In genomic region chr2:120051405-120051804, GRCm38 (mm10) we compare ENCODE assay signal across 22 mouse cellular contexts. TPM values are rescaled to one million over a fixed set of nuclear protein-coding genes. Genes with fewer than 3 reads are reported as not detected.
A peak's percentile ranks its signal among the peaks of the same experiment; 100 is the strongest.
DNase-seq lines count a peak whose midpoint lies in the region; ATAC-seq and TF ChIP-seq lines count a peak whose summit lies in the region.
"Had no signal": no experiment of that assay in that cellular context is flagged by ENCODE, and none has a peak within 500 bp of the region (broad histone marks: within the 10 kb centered on the region; RNA-seq: fewer than 3 reads in every experiment).

No protein-coding gene starts in this region.

- ATAC-seq in embryonic facial prominence, embryonic 14.5 days (ENCODE audit: low read depth), result no peak
- no peak for ATAC-seq in heart, embryonic 13.5 days (ENCODE audit: extremely low read depth, insufficient number of reproducible peaks, low FRiP score, low TSS enrichment)
- ATAC-seq: activated CD4-positive, CD25-positive, alpha-beta regulatory T cell, adult 4 months; CD4-positive, CD25-positive, alpha-beta regulatory T cell, adult 4 months; forebrain, embryonic 13.5 days; forebrain, embryonic 15.5 days; forebrain, postnatal 0 days; Patski had no signal

- no peaks in the 10 kb centered on the region for H3K4me1 ChIP-seq in embryonic facial prominence, embryonic 14.5 days (ENCODE audit: control insufficient read depth, insufficient read depth, low read length)
- 0 out of 2 replicates have a peak, but pooled peaks cover 4% of the 10 kb centered on the region for H3K4me1 ChIP-seq in embryonic facial prominence, embryonic 10.5 days
- peaks cover 21% of the 10 kb centered on the region for H3K4me1 ChIP-seq in heart, embryonic 13.5 days
- peaks cover 11% of the 10 kb centered on the region for H3K4me1 ChIP-seq in heart, adult 2 months (ENCODE audit: control insufficient read depth, insufficient read depth, low read length)
- H3K4me1 ChIP-seq: forebrain, embryonic 13.5 days; forebrain, embryonic 15.5 days had no signal

- no peaks in the 10 kb centered on the region for H3K27me3 ChIP-seq in embryonic facial prominence, embryonic 14.5 days (replicated peaks; ENCODE audit: control insufficient read depth, insufficient read depth, low read length)
- H3K27me3 ChIP-seq in embryonic facial prominence, embryonic 10.5 days (replicated peaks; ENCODE audit: low read depth, poor library complexity, severe bottlenecking), result peaks cover 11% of the 10 kb centered on the region; the same call in 1 of the 2 replicates
- H3K27me3 ChIP-seq in heart, embryonic 13.5 days (replicated peaks), result peaks cover 21% of the 10 kb centered on the region
- H3K27me3 ChIP-seq in heart, adult 2 months (ENCODE audit: control insufficient read depth, insufficient read depth, low read length), result no peaks in the 10 kb centered on the region
- H3K27me3 ChIP-seq: embryonic facial prominence, embryonic 13.5 days; forebrain, embryonic 13.5 days; forebrain, embryonic 15.5 days; Patski had no signal

- DNase-seq in embryonic facial prominence, embryonic 14.5 days (ENCODE audit: low spot score), result no peak
- DNase-seq in embryonic facial prominence, embryonic 10.5 days (ENCODE audit: low spot score), result no peak
- no peak for DNase-seq in heart, adult 2 months
- DNase-seq in testis, postnatal 10 days (ENCODE audit: low spot score), result peak; percentile 64
- no peak for DNase-seq in testis, postnatal 14 days (ENCODE audit: low spot score)
- DNase-seq: adrenal gland, adult 8-10 months; adrenal gland, postnatal 14 days; adrenal gland, postnatal 36 days; B cell, adult 2 months; cerebellum, adult 11-12 months; cerebellum, adult 2 months; cerebellum, adult 9-10 months; cerebellum, postnatal 25 days; forebrain, postnatal 0 days had no signal

- H3K27ac ChIP-seq in embryonic facial prominence, embryonic 14.5 days (replicated peaks; ENCODE audit: low read depth, low read length), result no peak overlapping the region
- no peak overlapping the region for H3K27ac ChIP-seq in embryonic facial prominence, embryonic 10.5 days (replicated peaks)
- no peak overlapping the region for H3K27ac ChIP-seq in heart, embryonic 13.5 days (replicated peaks)
- no peak overlapping the region for H3K27ac ChIP-seq in heart, adult 2 months
- H3K27ac ChIP-seq: embryonic facial prominence, embryonic 13.5 days; forebrain, embryonic 13.5 days; forebrain, embryonic 15.5 days had no signal

- no peak for TF ChIP-seq CTCF in heart, adult 2 months (IDR thresholded peaks at IDR 0.05)

- no peaks in the 10 kb centered on the region for H3K9me3 ChIP-seq in embryonic facial prominence, embryonic 14.5 days (ENCODE audit: control insufficient read depth, low read length)
- no peaks in the 10 kb centered on the region for H3K9me3 ChIP-seq in embryonic facial prominence, embryonic 10.5 days
- H3K9me3 ChIP-seq in heart, embryonic 13.5 days, result no peaks in the 10 kb centered on the region
- H3K9me3 ChIP-seq: embryonic facial prominence, embryonic 13.5 days; forebrain, embryonic 13.5 days; forebrain, embryonic 15.5 days; G1E had no signal

- H3K4me2 ChIP-seq in embryonic facial prominence, embryonic 14.5 days (ENCODE audit: low read depth, low read length), result no peak overlapping the region
- no peak overlapping the region for H3K4me2 ChIP-seq in heart, embryonic 13.5 days
- H3K4me2 ChIP-seq: embryonic facial prominence, embryonic 13.5 days; forebrain, embryonic 13.5 days; forebrain, embryonic 15.5 days had no signal

- WGBS in embryonic facial prominence, embryonic 14.5 days, result 40% methylated on average over 6 of the region's 6 CpGs
- WGBS in embryonic facial prominence, embryonic 10.5 days, result 72% methylated on average over 6 of the region's 6 CpGs
- WGBS in heart, embryonic 13.5 days, result 59% methylated on average over 6 of the region's 6 CpGs
- 53% methylated on average over 6 of the region's 6 CpGs for WGBS in heart, adult 2 months

- no peaks in the 10 kb centered on the region for H3K36me3 ChIP-seq in embryonic facial prominence, embryonic 14.5 days (ENCODE audit: control insufficient read depth, insufficient read depth, low read length)
- H3K36me3 ChIP-seq in embryonic facial prominence, embryonic 10.5 days (replicated peaks), result no peaks in the 10 kb centered on the region
- H3K36me3 ChIP-seq in heart, embryonic 13.5 days, result no peaks in the 10 kb centered on the region
- H3K36me3 ChIP-seq in heart, adult 2 months (ENCODE audit: control insufficient read depth, insufficient read depth, low read length), result no peaks in the 10 kb centered on the region
- H3K36me3 ChIP-seq: embryonic facial prominence, embryonic 13.5 days; forebrain, embryonic 15.5 days; G1E had no signal

- H3K4me3 ChIP-seq in embryonic facial prominence, embryonic 14.5 days (ENCODE audit: low read depth, low read length), result no peak overlapping the region
- H3K4me3 ChIP-seq in embryonic facial prominence, embryonic 10.5 days, result no peak overlapping the region
- no peak overlapping the region for H3K4me3 ChIP-seq in heart, embryonic 13.5 days
- H3K4me3 ChIP-seq in heart, adult 2 months, result no peak overlapping the region
- H3K4me3 ChIP-seq: embryonic facial prominence, embryonic 13.5 days; forebrain, embryonic 13.5 days; forebrain, embryonic 15.5 days had no signal

- no peak for TF ChIP-seq EP300 in heart, adult 2 months (IDR thresholded peaks at IDR 0.05; ENCODE audit: insufficient read depth, low read depth, low read length)

- TF ChIP-seq POLR2A in heart, adult 2 months (IDR thresholded peaks at IDR 0.05; ENCODE audit: insufficient read depth, low read depth, low read length), result no peak

- no peaks in the 10 kb centered on the region for H3K79me2 ChIP-seq in heart, adult 2 months (replicated peaks; ENCODE audit: control insufficient read depth, insufficient read depth, low read length)

- intact Hi-C loops in heart, adult 2 months (cut with DNase I), result no loop called here

- H3K9ac ChIP-seq in embryonic facial prominence, embryonic 14.5 days (ENCODE audit: low read depth, low read length), result 0 out of 2 replicates have a peak overlapping the region, but pooled peaks have one; percentile 19
- H3K9ac ChIP-seq in heart, embryonic 13.5 days, result peak overlapping the region; percentile 12; the same call in 1 of the 2 replicates
- no peak overlapping the region for H3K9ac ChIP-seq in heart, adult 2 months (ENCODE audit: low read depth, low read length)
- H3K9ac ChIP-seq: embryonic facial prominence, embryonic 13.5 days; forebrain, embryonic 13.5 days; forebrain, embryonic 15.5 days; forebrain, postnatal 0 days had no signal

RNA-seq across cellular contexts. Expression of gene Pla2g4b, which starts 18.2 kb away (rescaled TPM):
- 1.8 and 2.1 TPM in 2 replicates for polyA plus RNA-seq in embryonic facial prominence, embryonic 14.5 days (2014; fragmentation: Nextera tagmentation; extraction: Ambion mirVana)
- 1.8 and 2.8 TPM in 2 replicates for polyA plus RNA-seq in embryonic facial prominence, embryonic 10.5 days (2016; fragmentation: Nextera tagmentation; extraction: Ambion mirVana)
- 1.1 and 1.3 TPM in 2 replicates for polyA plus RNA-seq in heart, embryonic 13.5 days (2015; fragmentation: Nextera tagmentation; extraction: Ambion mirVana)
- 1 to 10 TPM; 1.6 to 1.9 TPM for total RNA-seq in heart, adult 2 months (2021)
- polyA plus RNA-seq in heart, adult 2 months (2012; rRNA removed), result 3.3 and 4.1 TPM in 2 replicates

RNA-seq across cellular contexts. Expression of gene Gm28042, which starts 24.1 kb away (rescaled TPM):
- 2.5 and 2.9 TPM in 2 replicates for polyA plus RNA-seq in embryonic facial prominence, embryonic 14.5 days (2014; fragmentation: Nextera tagmentation; extraction: Ambion mirVana)
- polyA plus RNA-seq in embryonic facial prominence, embryonic 10.5 days (2016; fragmentation: Nextera tagmentation; extraction: Ambion mirVana), result 5.6 and 6.2 TPM in 2 replicates
- polyA plus RNA-seq in heart, embryonic 13.5 days (2015; fragmentation: Nextera tagmentation; extraction: Ambion mirVana), result 1.7 and 1.9 TPM in 2 replicates
- total RNA-seq in heart, adult 2 months (2021), result under 1 TPM; 0.55 to 0.77 TPM
- polyA plus RNA-seq in heart, adult 2 months (2012; rRNA removed), result 2.2 and 6.2 TPM in 2 replicates

RNA-seq across cellular contexts. Expression of gene Jmjd7, which starts 24.1 kb away (rescaled TPM):
- polyA plus RNA-seq in embryonic facial prominence, embryonic 14.5 days (2014; fragmentation: Nextera tagmentation; extraction: Ambion mirVana), result 14.4 and 19.2 TPM in 2 replicates
- polyA plus RNA-seq in embryonic facial prominence, embryonic 10.5 days (2016; fragmentation: Nextera tagmentation; extraction: Ambion mirVana), result 20.4 and 20.6 TPM in 2 replicates
- polyA plus RNA-seq in heart, embryonic 13.5 days (2015; fragmentation: Nextera tagmentation; extraction: Ambion mirVana), result 17.1 and 17.4 TPM in 2 replicates
- 1 to 10 TPM; 6.3 to 7.4 TPM for total RNA-seq in heart, adult 2 months (2021)
- 6.4 and 14.6 TPM in 2 replicates for polyA plus RNA-seq in heart, adult 2 months (2012; rRNA removed)
